Mouse (Mus musculus) cerebral cortex, adult 2 months (tissue): ENCODE data around the gene Pttg1.

Source experiments
- WGBS: fragments of 180-500 bp; shearing (Covaris S2); methylation state at CpG from one replicate; pipeline ENCODE4 v1.1.7; 2018; 5-methylcytosine and 5-hydroxymethylcytosine counted together

Gene Pttg1

DNA sequence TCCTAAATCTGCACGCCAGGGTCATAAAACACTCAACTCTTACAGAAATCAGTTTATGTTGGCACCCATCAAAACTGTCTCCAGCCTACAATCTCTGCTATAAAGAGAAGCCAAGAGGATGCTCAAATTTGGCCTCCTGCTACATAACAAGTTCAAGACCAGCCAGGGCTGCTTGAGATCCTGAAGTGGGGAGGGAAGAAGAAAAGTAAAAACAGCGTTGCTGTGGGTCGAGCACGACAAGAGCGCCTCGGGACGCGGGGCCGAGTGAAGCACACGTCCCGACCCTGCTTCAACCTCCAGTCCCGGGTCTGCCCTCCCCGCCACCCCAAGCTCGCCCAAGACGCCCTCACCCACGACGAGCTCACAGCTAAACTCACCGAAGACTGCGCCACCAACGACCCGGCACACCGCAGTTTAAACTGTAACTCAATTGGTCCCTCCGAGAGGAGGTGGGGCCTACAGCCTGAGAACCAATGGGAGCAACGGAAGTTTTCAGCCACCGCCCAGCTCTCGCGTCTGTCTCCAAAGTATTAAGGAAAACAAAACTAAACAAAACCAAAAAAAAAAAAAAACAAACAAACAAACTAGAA lies at the start of gene Pttg1:
Gene Pttg1 (minus strand): TSS at position 428 of the 590 bp plus-strand sequence.
- WGBS = 2% methylated on average over 27 of the region's 27 CpGs

DNA sequence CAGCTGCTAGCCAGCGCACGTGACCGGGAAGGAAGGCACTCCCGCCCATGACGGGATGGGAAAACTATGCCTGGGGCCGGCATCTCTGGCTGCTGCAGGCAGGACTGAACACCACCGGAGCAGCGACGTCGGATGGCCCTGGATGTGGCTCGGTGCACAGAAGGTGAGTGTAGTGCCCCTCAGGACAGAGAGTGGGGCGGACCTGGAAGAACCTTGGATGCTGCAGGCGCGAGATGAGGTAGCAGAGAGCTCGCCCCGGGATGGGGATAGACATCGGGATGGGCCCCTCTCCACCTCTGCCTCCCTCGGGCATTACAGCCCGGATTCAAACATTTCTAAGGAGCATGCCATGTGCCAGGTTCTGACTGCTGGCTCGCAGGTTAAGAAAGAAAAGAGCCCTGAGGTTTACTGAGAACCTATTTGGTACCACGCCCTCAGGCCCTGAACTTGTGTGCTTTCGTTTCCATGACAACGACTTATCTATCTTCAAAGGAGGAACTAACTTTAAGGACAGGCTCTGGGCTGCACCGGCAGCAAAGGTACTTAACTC lies 48.2 kb upstream of the Pttg1 start, which contains the start of gene C1qtnf2:
Gene C1qtnf2 (plus strand): TSS at position 52 of the 550 bp plus-strand sequence.
- 6% methylated on average over 24 of the region's 24 CpGs for WGBS

DNA sequence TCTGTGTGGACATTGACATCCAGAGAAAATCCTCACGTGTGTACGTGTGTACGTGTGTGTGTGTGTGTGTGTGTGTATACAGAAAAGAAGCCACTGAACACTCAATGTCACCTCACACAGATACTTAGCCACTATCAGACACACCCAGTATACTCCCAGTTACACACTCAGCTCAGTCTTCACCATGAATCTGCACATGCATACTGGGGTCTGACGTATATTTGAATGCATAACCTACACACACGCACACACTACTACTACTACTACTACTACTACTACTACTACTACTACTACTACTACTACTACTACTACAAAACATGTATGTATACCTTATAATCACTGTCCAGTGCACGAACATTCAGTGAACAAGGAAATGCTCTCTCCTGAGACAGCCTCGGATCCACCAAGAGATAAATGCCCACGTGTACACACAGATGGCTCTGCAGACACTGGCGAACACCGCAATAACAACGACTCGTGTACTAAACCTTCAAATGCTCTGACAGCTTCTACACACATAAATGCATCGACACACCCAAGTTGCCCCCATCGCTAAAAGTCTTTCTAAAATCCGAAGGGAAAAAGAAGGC lies 47.7 kb upstream of the Pttg1 start:
- WGBS = 35% methylated on average over 15 of the region's 15 CpGs

DNA sequence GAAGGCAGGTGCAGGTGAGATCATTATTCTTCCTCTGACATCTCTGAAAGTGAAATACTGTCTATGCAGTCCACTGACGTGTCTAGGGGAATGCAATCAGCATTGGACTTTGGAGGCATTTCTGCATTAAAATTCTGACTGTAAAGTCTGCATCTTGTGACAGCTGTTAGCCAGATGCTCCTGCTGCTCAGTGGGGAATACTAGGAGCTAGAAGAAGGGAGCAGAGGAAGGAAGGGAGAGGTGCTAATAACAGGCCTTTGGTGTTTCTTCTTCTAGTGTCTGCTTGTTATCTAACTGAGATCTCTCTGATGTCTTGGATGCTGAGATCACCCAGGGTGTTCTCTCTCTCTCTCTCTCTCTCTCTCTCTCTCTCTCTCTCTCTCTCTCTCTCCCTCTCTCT lies 47.1 kb upstream of the Pttg1 start:
- WGBS = 76% methylated on average over 1 of the region's 1 CpGs

DNA sequence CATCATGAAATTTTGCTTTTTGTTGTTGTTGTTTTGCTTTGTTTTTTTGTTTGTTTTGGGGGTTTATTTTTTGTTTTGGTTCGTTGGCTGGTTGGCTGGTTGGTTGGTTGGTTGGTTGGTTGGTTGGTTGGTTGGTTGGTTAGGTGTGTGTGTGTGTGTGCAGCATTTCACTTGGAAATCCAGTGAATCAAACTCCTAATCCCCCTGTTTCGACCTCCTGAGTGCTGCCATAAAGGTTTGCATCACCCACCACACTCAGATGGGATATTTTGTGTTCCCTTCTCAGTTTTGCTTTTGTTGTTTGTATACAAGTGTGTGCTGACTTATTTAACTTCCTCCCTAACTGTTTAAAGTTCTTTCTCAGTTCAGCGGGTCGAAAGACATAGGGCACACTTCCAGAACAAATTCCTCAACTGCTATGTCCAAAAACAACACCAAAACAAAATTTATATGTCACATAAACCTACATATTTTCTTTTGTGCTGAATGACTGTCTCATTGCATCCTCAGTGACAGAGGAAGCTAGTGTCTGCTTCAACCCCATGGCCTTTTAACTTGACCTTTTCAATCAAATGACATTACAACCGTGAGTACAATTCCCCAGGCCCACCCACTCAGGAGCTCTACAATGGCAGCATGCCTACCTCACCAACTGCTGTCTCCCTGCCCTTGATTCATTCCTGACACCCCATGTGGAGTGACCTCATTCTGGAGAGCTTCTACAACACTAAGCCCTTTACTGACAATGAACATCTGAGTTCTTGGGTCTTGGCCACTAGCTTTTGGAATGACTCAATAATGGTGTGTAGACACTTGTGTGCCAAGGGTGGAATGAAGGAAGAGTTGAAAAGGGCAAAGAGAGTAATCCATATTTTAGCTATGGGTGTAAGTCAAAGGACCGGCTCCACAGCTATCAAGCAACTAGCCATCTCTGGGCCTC lies 45.1 kb upstream of the Pttg1 start:
- WGBS = 76% methylated on average over 6 of the region's 6 CpGs

DNA sequence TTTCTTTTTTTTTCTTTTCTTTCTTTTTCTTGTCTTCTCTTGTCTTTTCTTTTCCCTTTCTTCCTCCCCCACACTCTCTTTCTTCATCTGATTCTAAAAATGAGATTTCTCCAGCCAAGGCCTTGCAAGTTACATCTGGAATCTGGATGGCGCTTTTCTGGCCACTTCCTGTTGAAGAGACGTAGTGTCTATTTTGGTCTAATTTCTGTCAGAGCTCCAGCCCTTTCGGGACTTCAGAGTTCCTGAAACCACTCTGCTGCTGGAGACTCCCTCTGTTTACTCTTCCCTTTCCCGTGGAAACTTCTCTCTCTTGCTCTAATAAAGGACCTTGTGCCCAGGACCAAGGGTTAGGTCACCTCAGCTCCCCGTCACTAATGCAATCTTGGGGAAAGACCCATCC lies 44.1 kb upstream of the Pttg1 start:
- 61% methylated on average over 5 of the region's 5 CpGs for WGBS

DNA sequence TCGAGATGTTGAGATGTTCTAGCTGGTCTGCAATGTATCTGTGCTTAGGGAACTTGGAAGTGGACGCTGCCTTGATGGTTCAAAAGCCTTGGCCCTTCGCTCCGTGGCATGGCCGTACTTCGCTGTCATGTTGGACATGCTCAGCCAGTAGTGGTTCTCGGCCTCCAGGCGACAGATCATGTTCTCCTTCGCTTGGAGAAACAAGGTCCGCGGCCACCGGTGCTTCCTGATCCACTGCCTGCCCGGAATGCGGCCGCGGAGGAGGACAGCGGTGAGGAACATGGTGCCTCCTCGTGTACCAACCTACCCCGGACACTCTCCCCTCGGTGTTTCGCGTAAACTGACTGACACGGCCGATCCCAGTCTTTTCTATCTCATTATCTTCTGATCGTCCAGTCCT lies 37.2 kb upstream of the Pttg1 start:
- 95% methylated on average over 25 of the region's 25 CpGs for whole genome bisulfite sequencing

DNA sequence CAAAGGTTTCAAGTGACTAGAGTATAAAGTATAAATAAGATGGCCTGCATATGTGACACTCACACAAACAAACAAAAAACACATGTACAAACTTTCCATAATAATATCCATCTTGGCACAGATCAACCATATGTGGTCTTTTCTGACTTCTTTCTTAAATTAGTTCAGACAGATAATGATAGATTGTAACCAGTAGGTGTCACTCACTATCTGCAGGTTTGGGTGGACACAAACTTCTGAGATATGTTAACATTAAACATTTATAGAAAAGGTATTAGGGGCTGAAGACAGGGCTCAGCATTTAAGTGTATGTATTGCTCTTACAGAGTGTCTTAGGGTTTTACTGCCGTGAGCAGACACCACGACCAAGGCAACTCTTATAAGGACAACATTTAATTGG lies 26.2 kb upstream of the Pttg1 start:
- WGBS = 78% methylated on average over 2 of the region's 2 CpGs

DNA sequence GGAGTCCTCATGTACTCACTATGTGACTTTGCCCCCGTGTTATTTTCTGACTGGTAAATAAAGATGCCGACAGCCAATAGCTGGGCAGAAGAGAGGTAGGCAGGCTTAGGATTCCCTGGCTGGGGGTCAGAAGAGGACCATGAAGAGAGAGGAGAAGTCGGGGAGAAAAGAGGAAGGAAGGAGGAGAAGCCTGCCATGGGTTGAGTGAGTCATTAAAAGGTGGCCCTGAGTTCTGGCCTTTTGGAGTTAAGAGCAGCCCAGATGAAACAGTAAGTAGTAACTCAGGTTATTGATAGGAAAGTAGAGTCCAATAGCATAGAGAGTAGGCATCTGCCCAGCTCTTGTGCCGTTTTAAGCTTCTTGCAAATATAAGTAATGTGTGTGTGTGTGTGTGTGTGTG lies 25.3 kb upstream of the Pttg1 start:
- 70% methylated on average over 4 of the region's 4 CpGs for WGBS

DNA sequence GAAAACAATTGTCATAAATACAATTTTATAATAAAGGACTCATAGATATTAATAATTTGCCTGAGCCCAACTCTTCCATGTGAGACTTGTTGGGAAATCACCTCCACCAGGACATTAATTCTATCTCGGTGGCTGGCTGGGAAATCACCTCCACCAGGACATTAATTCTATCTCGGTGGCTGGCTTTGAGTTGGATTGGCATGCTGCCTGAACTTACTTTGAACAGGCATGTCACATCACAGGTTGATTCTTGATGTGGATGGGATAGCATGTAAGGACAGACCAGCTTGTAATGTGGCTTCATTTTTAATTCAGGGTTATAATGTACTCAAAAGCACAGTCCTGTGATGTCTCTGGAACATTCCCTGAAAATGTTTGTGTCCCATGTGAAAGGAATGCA lies 23.9 kb upstream of the Pttg1 start:
- WGBS = 93% methylated on average over 2 of the region's 2 CpGs

DNA sequence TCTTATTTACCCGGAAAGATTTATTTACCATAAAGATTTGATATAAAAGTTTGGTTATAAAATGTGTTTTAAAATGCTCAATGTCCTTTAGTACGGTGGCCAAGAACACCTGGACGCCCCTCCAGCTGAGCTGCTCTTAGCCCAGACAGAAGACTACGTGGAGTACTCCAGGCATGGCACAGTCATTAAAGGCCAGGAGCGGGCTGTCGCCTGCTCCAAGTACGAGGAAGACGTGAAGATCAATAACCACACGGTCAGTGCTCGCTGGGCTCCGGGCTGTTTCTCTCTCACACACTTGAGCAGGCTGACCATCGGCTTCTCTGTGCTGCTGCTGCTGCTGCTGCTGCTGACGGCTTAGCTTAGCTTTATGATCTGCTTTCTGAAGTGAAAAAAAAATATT lies 17.1 kb upstream of the Pttg1 start:
- WGBS = 93% methylated on average over 13 of the region's 13 CpGs

DNA sequence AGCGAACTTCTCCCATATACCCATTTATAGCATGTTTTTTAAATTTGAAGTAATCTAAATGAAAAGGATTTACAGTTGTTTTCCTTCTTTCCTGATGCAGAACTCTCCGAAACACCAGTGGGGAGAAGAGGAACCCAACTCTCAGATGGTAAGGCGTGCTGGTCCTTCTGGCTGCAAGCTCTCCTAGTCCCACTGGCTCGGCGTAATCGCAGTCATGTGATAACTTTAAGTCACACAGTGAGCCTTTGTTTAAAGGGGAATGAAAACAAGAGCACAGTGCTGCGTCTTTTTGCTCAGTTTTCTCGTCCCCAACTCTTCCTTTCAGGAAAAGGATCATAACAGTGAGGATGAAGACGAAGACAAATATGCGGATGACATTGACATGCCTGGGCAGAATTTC lies 15.1 kb upstream of the Pttg1 start:
- 92% methylated on average over 10 of the region's 10 CpGs for WGBS

DNA sequence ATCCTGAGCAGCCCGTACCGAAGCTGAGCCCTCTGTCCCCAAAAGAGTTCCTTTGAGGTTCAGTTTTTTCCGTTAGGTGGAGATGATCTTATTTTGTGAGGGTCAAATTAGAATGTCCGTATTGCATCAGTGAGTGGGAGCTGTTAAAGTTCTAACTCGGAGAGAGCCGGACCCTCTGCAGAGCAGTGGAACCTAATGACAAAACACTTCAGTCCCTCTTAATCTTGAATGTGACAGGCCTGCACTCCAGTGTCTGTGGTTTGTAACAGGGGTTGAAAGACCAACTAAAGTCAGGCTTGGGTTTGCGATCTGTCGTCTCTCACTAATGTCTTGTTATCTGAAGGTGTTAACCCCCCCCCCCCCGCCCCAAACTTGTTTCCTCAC lies 8.0 kb upstream of the Pttg1 start:
- WGBS = 4% methylated on average over 9 of the region's 9 CpGs

DNA sequence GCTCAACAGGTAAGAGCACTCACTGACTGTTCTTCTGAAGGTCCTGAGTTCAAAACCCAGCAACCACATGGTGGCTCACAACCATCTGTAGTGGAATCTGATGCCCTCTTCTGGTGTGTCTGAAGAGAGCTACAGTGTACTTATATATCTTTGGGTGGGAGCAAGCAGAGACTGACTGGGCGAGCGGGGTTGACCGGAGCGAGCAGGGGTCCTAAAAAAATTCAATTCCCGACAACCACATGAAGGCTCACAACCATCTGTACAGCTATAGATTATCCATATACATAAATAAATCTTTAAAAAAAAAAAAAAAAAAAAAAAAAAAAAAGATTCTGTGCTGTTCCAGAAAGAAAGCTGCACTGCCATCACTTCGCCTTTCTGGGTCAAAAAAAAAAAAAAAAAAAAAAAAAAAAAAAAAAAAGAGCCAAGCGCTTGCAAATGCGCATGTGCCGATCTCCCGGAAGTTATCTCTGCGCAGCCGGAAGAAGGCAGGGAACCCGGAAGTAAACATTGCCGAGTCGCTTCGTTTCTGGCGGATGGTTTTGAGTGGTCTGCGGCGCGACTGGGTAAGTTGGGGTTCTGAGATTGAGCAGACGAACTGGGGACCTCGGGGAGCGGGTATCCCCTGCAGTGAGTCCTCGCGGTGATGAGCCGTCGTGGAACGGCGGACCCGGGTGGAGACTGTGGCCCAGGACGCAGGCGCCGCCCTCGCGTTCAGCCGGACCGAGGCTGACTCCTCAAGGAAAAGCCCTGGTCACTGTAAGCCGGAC lies 7.4 kb upstream of the Pttg1 start, which contains the start of gene Slu7:
Gene Slu7 (plus strand): TSS at position 491 of the 770 bp plus-strand sequence.
- WGBS = 5% methylated on average over 38 of the region's 38 CpGs

DNA sequence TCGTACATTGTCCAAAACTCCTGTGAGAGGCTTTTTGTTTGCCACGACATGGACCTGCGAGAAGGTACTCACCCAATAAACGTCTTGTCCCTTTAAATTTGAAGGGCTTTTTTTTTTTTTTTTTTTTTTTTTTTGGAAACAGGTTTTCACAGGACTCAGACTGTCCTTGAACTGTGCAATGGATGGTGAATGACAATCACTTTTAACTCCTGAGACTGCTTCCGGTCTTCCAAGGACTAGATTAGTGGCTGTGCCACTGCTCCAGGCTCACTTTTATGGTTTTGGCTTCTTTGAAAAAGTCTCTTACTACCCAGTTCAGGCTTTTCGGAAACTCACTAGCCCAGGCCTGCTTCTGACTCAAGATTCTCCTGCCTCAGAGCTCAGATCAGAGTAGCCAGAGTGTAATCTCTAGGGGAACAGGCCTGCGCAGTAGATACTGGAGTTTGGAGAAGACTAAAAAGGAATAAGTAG lies 398 bp upstream of the Pttg1 start:
- WGBS = 15% methylated on average over 7 of the region's 7 CpGs

DNA sequence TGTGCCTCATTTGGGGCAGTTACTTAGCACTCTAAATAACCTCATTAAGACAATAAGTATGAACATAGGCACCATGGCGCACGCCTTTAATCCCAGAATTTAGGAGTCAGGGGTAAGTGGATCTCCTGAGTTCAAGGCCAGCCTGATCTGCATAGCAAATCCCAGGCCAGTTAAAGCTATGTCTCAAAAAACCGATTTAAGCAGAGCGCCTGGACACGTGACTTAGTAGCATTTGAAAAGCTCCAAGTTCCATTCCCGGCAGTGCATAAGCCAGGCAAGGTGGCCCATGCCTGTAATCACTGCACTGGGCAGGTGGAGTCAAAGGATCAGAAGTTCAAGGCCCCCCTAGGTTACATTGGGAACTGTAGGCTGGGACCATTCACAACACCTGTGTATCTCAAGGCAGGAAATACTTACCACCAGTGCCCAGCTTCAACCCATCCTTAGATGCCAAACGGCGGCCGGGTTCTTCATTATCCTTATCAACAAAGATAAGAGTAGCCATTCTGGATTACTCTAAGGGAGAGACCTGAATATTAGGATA lies 813 bp downstream of the Pttg1 start:
- WGBS = 90% methylated on average over 9 of the region's 9 CpGs

DNA sequence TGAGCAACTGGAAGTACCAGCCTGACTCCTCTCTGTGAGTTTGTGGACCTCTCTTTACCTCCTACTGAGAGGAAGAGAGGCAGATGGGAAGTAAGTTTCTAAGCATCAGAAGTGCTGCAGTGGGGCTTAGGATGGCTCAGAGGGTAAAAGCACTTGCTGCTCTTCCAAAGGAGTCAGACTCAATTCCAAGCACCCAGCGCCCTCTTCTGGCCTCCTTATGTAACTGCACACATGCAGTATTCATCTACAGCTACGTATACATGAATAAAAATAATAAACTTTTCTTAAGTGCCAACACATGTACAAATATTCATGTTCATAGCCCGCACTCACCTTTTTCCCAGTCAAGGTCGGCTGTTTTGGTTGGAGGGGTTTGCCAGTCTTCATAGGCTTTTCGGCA lies 1.7 kb downstream of the Pttg1 start:
- WGBS = 76% methylated on average over 5 of the region's 5 CpGs

DNA sequence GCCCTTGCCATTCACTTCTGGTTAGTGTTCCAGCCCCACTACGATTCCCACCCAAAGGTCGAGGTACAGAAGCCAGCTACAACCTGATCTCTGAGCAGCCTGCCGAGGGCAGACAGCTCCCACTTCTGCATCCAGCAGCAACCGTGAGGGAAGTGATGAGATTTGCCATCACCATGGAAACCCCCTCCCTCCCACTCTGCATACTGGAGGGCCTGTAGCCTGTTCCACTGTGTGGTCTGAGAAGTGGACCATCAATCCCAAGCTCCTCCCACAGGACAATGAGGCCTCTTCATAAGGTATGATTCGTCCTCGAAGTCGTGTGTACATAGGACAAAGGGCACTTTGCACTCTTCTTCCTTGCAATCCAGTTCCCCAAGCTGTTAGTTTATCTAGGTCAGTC lies 8.8 kb downstream of the Pttg1 start:
- WGBS = 47% methylated on average over 7 of the region's 7 CpGs

DNA sequence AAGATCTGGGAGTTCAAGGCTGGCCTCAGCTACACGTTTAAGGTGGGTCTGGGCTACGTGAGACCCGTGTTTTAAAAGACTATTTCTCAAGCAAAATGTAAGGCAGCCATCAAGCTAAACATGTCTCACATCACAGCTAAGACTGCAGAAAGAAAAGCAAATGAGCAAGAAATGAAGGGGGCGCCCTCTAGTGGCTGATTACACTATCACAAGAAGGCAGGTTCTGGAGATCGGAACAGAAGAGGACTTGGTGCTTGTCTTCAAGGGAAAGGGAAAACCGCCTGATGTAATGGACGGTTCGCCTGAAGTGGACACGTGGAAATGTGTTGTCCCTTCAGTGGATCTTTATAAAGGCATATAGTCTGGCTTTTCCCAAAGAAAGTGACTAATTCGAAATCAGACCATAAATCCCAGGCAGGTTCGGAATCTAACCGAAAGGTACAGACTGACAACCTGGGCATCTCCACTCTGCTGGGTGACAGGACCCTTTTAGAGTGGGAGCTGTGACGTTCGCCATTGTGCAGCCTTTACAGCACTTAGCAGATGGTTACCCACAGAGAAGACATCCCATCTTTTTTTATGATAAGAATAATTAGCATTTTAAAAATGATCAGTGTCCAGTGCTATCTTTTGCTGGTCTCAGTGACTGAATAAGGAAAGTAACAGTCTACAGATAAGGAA lies 13.1 kb downstream of the Pttg1 start:
- WGBS = 18% methylated on average over 14 of the region's 14 CpGs

DNA sequence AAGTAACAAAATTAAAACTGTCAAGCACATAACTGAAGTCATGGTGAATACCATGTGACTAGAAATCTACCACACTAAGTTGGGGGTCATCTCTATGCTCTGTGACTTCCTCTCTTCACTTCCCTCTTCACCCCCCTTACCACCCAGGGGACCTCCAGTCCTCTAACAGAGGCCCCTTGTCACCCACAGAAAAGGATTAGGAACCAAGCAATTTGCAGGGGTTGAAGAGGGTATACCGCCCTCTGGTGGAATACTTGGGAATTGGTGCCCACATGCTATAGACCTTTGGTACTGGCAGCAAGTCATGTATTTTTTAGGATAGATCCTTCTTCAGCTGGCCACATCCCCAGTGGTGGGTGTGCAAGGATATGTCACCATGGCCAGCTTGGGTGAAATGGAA lies 14.6 kb downstream of the Pttg1 start:
- 7% methylated on average over 1 of the region's 1 CpGs for WGBS

DNA sequence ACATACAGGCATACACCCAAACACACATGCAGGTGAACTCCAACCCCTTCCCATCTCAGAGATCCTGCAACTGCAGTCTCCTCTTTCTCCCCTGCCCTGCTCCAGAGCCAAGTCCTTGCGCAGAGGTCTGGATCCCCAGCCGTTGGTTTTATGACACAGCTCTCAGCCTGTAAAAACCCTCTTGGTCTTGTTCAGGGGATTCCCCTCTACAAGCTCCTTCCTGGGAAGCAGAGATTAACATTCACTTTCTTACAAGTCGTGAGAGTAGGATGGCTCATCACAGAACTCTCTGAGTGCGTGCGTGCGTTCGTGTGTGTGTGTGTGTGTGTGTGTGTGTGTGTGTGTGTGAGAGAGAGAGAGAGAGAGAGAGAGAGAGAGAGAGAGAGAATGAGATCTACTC lies 15.8 kb downstream of the Pttg1 start:
- 66% methylated on average over 7 of the region's 7 CpGs for WGBS
